Mouse (Mus musculus) right cerebral cortex, postnatal 4 days (tissue): ENCODE measurements around the gene Prdm11.

Experiments used
- DNase-seq: peaks from one replicate; pipeline ENCODE4 v3.0.0-alpha.2; 2022

Prdm11 gene

GRCm38 (mm10) chr2:93011465-93011864 is 34.5 kb downstream of the Prdm11 start:
- no peak for DNase-seq

GRCm38 (mm10) chr2:93007967-93008685 is 37.8 kb downstream of the Prdm11 start:
- no peak for DNase-seq

- no peak for DNase-seq
Observed at GRCm38 (mm10) chr2:93005028-93005427, 40.9 kb downstream of the Prdm11 start.

GRCm38 (mm10) chr2:92991976-92992375 is 54.0 kb downstream of the Prdm11 start:
- no peak for DNase-seq

GRCm38 (mm10) chr2:92989593-92989992 is 56.4 kb downstream of the Prdm11 start:
- no peak for DNase-seq

GRCm38 (mm10) chr2:92987901-92988631 is 57.9 kb downstream of the Prdm11 start:
- DNase-seq, result peak; percentile 58

GRCm38 (mm10) chr2:92987108-92987618 is 58.8 kb downstream of the Prdm11 start:
- no peak for DNase-seq

- no peak for DNase-seq
Observed at GRCm38 (mm10) chr2:92985600-92985999, 60.4 kb downstream of the Prdm11 start.

- DNase-seq, result no peak
Observed at GRCm38 (mm10) chr2:92985171-92985570, 60.8 kb downstream of the Prdm11 start.

- DNase-seq, result no peak
Observed at GRCm38 (mm10) chr2:92984321-92985108, 61.5 kb downstream of the Prdm11 start.

- no peak for DNase-seq
Observed at GRCm38 (mm10) chr2:92983273-92983620, 62.7 kb downstream of the Prdm11 start.

GRCm38 (mm10) chr2:92982591-92983272 is 63.2 kb downstream of the Prdm11 start:
- DNase-seq, result no peak

GRCm38 (mm10) chr2:92980165-92980564 is 65.8 kb downstream of the Prdm11 start:
- no peak for DNase-seq

GRCm38 (mm10) chr2:92975031-92975790 is 70.8 kb downstream of the Prdm11 start:
- no peak for DNase-seq

GRCm38 (mm10) chr2:92973646-92974045 is 72.3 kb downstream of the Prdm11 start:
- no peak for DNase-seq

GRCm38 (mm10) chr2:92972071-92972470 is 73.9 kb downstream of the Prdm11 start:
- DNase-seq, result no peak

GRCm38 (mm10) chr2:92971536-92971935 is 74.4 kb downstream of the Prdm11 start:
- no peak for DNase-seq

GRCm38 (mm10) chr2:92971069-92971468 is 74.9 kb downstream of the Prdm11 start:
- no peak for DNase-seq

GRCm38 (mm10) chr2:92967839-92968166 is 78.2 kb downstream of the Prdm11 start:
- DNase-seq, result no peak

GRCm38 (mm10) chr2:92967032-92967838 is 78.7 kb downstream of the Prdm11 start:
- DNase-seq, result no peak

GRCm38 (mm10) chr2:92966257-92966656 is 79.7 kb downstream of the Prdm11 start:
- no peak for DNase-seq
